Mouse (Mus musculus) heart, embryonic 13.5 days (tissue): ENCODE measurements around the gene Sult2b1. TPM values are rescaled to one million over a fixed set of nuclear protein-coding genes. Genes with fewer than 3 reads are reported as not detected.

Experiments
- ATAC-seq: fragments of 200-750 bp; cut with Nextera tagmentation; 2 replicates; pipeline ENCODE4 v1.8.0; 2017; ENCODE audit warnings: moderate TSS enrichment; ENCODE audit not compliant: insufficient number of reproducible peaks, low FRiP score, low TSS enrichment; ENCODE audit errors: extremely low read depth
- H3K27ac ChIP-seq: fragments of 300-500 bp; sonication (generic); replicated peaks from 2 replicates; pipeline ENCODE4 v1.5.1; 2015; ENCODE audit warnings: moderate library complexity, mild to moderate bottlenecking, inconsistent platforms
- H3K27me3 ChIP-seq: fragments of 300-500 bp; sonication (generic); replicated peaks from 2 replicates; pipeline ENCODE4 v1.6.1; 2015; ENCODE audit warnings: mild to moderate bottlenecking, inconsistent platforms
- H3K36me3 ChIP-seq: fragments of 300-500 bp; sonication (generic); 2 replicates; pipeline ENCODE4 v1.6.1; 2015; ENCODE audit warnings: mild to moderate bottlenecking, inconsistent platforms
- H3K4me1 ChIP-seq: fragments of 300-500 bp; sonication (generic); 2 replicates; pipeline ENCODE4 v1.6.1; 2015; ENCODE audit warnings: inconsistent platforms
- H3K4me2 ChIP-seq: fragments of 300-500 bp; sonication (generic); 2 replicates; pipeline ENCODE4 v1.6.1; 2015; ENCODE audit warnings: inconsistent platforms, mild to moderate bottlenecking, moderate library complexity
- H3K4me3 ChIP-seq: fragments of 300-500 bp; sonication (generic); 2 replicates; pipeline ENCODE4 v1.5.1; 2015; ENCODE audit warnings: moderate library complexity, mild to moderate bottlenecking, inconsistent platforms
- H3K9ac ChIP-seq: fragments of 300-500 bp; sonication (generic); 2 replicates; pipeline ENCODE4 v1.6.1; 2015; ENCODE audit warnings: inconsistent platforms, mild to moderate bottlenecking, moderate library complexity
- H3K9me3 ChIP-seq: fragments of 300-500 bp; sonication (generic); 2 replicates; pipeline ENCODE4 v1.6.1; 2016; ENCODE audit warnings: inconsistent platforms
- WGBS: fragments of 180-500 bp; shearing (Covaris S2); methylation state at CpG from one replicate; pipeline ENCODE4 v1.1.7; 2015; ENCODE audit warnings: mixed read lengths; 5-methylcytosine and 5-hydroxymethylcytosine counted together
- polyA plus RNA-seq: library from polyadenylated mRNA; unstranded; fragments of >200 nt; fragmentation: Nextera tagmentation; extraction: Ambion mirVana; gene quantifications from 2 replicates; pipeline ENCODE4 v1.2.1, GENCODE M21; 2015

Sult2b1 gene
- polyA plus RNA-seq, 1 experiment from 2014 or later: 0.24 TPM

- Histone ChIP-seq H3K27me3 (peaks cover 62% of the 10 kb centered on the region), H3K9ac (no peak overlapping the region; the same call in 1 of the 2 replicates), H3K36me3 (no peaks in the 10 kb centered on the region), H3K4me3 (no peak overlapping the region), H3K9me3 (no peaks in the 10 kb centered on the region), H3K4me2 (peak overlapping the region; percentile 61), H3K27ac (no peak overlapping the region), H3K4me1 (peaks cover 29% of the 10 kb centered on the region)
- WGBS: 35% methylated on average over 7 of the region's 7 CpGs
- no peak for ATAC-seq
Measured at GRCm38 (mm10) chr7:45800001-45800400, 15.5 kb upstream of the Sult2b1 start.

GRCm38 (mm10) chr7:45798931-45799330 is 14.5 kb upstream of the Sult2b1 start:
- H3K4me3 ChIP-seq: peak overlapping the region; percentile 55
- H3K27ac ChIP-seq: no peak overlapping the region
- H3K9me3 ChIP-seq: no peaks in the 10 kb centered on the region
- peaks cover 73% of the 10 kb centered on the region for H3K27me3 ChIP-seq
- 46% methylated on average over 7 of the region's 7 CpGs for WGBS
- peaks cover 29% of the 10 kb centered on the region for H3K4me1 ChIP-seq
- no peak overlapping the region for H3K9ac ChIP-seq
- H3K36me3 ChIP-seq: no peaks in the 10 kb centered on the region
- peak overlapping the region; percentile 79 for H3K4me2 ChIP-seq
- no peak for ATAC-seq

- Histone ChIP-seq H3K9me3 (no peaks in the 10 kb centered on the region), H3K4me3 (peak overlapping the region; percentile 55), H3K27ac (no peak overlapping the region), H3K27me3 (peaks cover 77% of the 10 kb centered on the region), H3K9ac (peak overlapping the region; percentile 73), H3K4me1 (peaks cover 29% of the 10 kb centered on the region), H3K36me3 (no peaks in the 10 kb centered on the region), H3K4me2 (peak overlapping the region; percentile 79)
- ATAC-seq: no peak
- 2% methylated on average over 19 of the region's 19 CpGs for WGBS
Measured at GRCm38 (mm10) chr7:45798511-45798836, 14.0 kb upstream of the Sult2b1 start.

- H3K4me2 ChIP-seq: peak overlapping the region; percentile 79
- 1% methylated on average over 60 of the region's 60 CpGs for WGBS
- H3K27ac ChIP-seq: no peak overlapping the region
- no peaks in the 10 kb centered on the region for H3K9me3 ChIP-seq
- H3K9ac ChIP-seq: peak overlapping the region; percentile 73
- ATAC-seq: no peak
- peak overlapping the region; percentile 55 for H3K4me3 ChIP-seq
- H3K27me3 ChIP-seq: peaks cover 83% of the 10 kb centered on the region
- peaks cover 29% of the 10 kb centered on the region for H3K4me1 ChIP-seq
- H3K36me3 ChIP-seq: no peaks in the 10 kb centered on the region
Measured at GRCm38 (mm10) chr7:45797661-45798510, 13.4 kb upstream of the Sult2b1 start.

- H3K9ac ChIP-seq: no peak overlapping the region
- ATAC-seq: no peak
- WGBS: 31% methylated on average over 6 of the region's 6 CpGs
- no peak overlapping the region for H3K4me3 ChIP-seq
- no peak overlapping the region for H3K27ac ChIP-seq
- H3K4me2 ChIP-seq: no peak overlapping the region; the same call in 1 of the 2 replicates
- no peaks in the 10 kb centered on the region for H3K9me3 ChIP-seq
- peaks cover 29% of the 10 kb centered on the region for H3K4me1 ChIP-seq
- H3K27me3 ChIP-seq: peaks cover 93% of the 10 kb centered on the region
- no peaks in the 10 kb centered on the region for H3K36me3 ChIP-seq
Measured at GRCm38 (mm10) chr7:45796950-45797349, 12.5 kb upstream of the Sult2b1 start.

- Histone ChIP-seq H3K9ac (no peak overlapping the region), H3K27me3 (peaks cover 84% of the 10 kb centered on the region)
- 86% methylated on average over 29 of the region's 29 CpGs for WGBS
Measured at GRCm38 (mm10) chr7:45794971-45795370, 10.5 kb upstream of the Sult2b1 start.

GRCm38 (mm10) chr7:45793969-45794585 is 9.6 kb upstream of the Sult2b1 start:
- Histone ChIP-seq H3K27ac (no peak overlapping the region), H3K4me2 (no peak overlapping the region), H3K4me1 (peaks cover 28% of the 10 kb centered on the region), H3K9me3 (no peaks in the 10 kb centered on the region), H3K36me3 (0 out of 2 replicates have a peak, but pooled peaks cover 8% of the 10 kb centered on the region), H3K9ac (no peak overlapping the region), H3K27me3 (peaks cover 75% of the 10 kb centered on the region), H3K4me3 (no peak overlapping the region)
- 67% methylated on average over 38 of the region's 44 CpGs for WGBS
- no peak for ATAC-seq

More at GRCm38 (mm10) chr7:45794971-45795370, 10.5 kb upstream of the Sult2b1 start:
- H3K27ac ChIP-seq: no peak overlapping the region
- H3K4me2 ChIP-seq: no peak overlapping the region
- no peak overlapping the region for H3K4me3 ChIP-seq
- peaks cover 28% of the 10 kb centered on the region for H3K4me1 ChIP-seq
- no peak for ATAC-seq
- H3K36me3 ChIP-seq: 0 out of 2 replicates have a peak, but pooled peaks cover 4% of the 10 kb centered on the region
- no peaks in the 10 kb centered on the region for H3K9me3 ChIP-seq

GRCm38 (mm10) chr7:45793240-45793639 is 8.8 kb upstream of the Sult2b1 start:
- Histone ChIP-seq H3K9ac (no peak overlapping the region), H3K36me3 (0 out of 2 replicates have a peak, but pooled peaks cover 10% of the 10 kb centered on the region), H3K4me2 (no peak overlapping the region), H3K9me3 (no peaks in the 10 kb centered on the region), H3K27ac (no peak overlapping the region), H3K27me3 (peaks cover 69% of the 10 kb centered on the region), H3K4me3 (no peak overlapping the region), H3K4me1 (peaks cover 22% of the 10 kb centered on the region)
- WGBS: 58% methylated on average over 24 of the region's 24 CpGs
- no peak for ATAC-seq

GRCm38 (mm10) chr7:45791756-45792490 is 7.5 kb upstream of the Sult2b1 start:
- no peak overlapping the region for H3K9ac ChIP-seq
- H3K9me3 ChIP-seq: no peaks in the 10 kb centered on the region
- 0 out of 2 replicates have a peak, but pooled peaks cover 10% of the 10 kb centered on the region for H3K36me3 ChIP-seq
- H3K4me1 ChIP-seq: peaks cover 12% of the 10 kb centered on the region
- ATAC-seq: no peak
- no peak overlapping the region for H3K4me2 ChIP-seq
- peaks cover 69% of the 10 kb centered on the region for H3K27me3 ChIP-seq
- H3K4me3 ChIP-seq: no peak overlapping the region
- 58% methylated on average over 17 of the region's 17 CpGs for WGBS
- H3K27ac ChIP-seq: no peak overlapping the region

GRCm38 (mm10) chr7:45790721-45791120 is 6.3 kb upstream of the Sult2b1 start:
- peaks cover 69% of the 10 kb centered on the region for H3K27me3 ChIP-seq
- no peaks in the 10 kb centered on the region for H3K9me3 ChIP-seq
- ATAC-seq: no peak
- H3K36me3 ChIP-seq: 0 out of 2 replicates have a peak, but pooled peaks cover 10% of the 10 kb centered on the region
- H3K9ac ChIP-seq: no peak overlapping the region
- H3K4me3 ChIP-seq: no peak overlapping the region
- WGBS: 42% methylated on average over 6 of the region's 6 CpGs
- H3K27ac ChIP-seq: no peak overlapping the region
- peaks cover 24% of the 10 kb centered on the region for H3K4me1 ChIP-seq
- H3K4me2 ChIP-seq: no peak overlapping the region

GRCm38 (mm10) chr7:45787642-45788041 is 3.2 kb upstream of the Sult2b1 start:
- ATAC-seq: no peak
- Histone ChIP-seq H3K4me1 (peaks cover 41% of the 10 kb centered on the region), H3K9me3 (no peaks in the 10 kb centered on the region), H3K27me3 (peaks cover 67% of the 10 kb centered on the region), H3K9ac (no peak overlapping the region), H3K27ac (no peak overlapping the region), H3K4me3 (no peak overlapping the region), H3K36me3 (0 out of 2 replicates have a peak, but pooled peaks cover 10% of the 10 kb centered on the region), H3K4me2 (no peak overlapping the region)
- WGBS: 71% methylated on average over 22 of the region's 22 CpGs
